Mouse (Mus musculus) C2C12 (cell line): ENCODE data around the gene Pias1. TPM values are rescaled to one million over a fixed set of nuclear protein-coding genes. Genes with fewer than 3 reads are reported as not detected.

Source experiments
- H3K27me3 ChIP-seq: one replicate; pipeline ENCODE4 v1.6.1; 2011; ENCODE audit not compliant: control insufficient read depth, insufficient read depth, insufficient read length
- H3K36me3 ChIP-seq: one replicate; pipeline ENCODE4 v1.6.1; 2011; ENCODE audit not compliant: control insufficient read depth, insufficient read depth
- H3K4me3 ChIP-seq: one replicate; pipeline ENCODE4 v1.5.1; 2011; ENCODE audit warnings: mild to moderate bottlenecking, control low read depth; ENCODE audit not compliant: poor library complexity, insufficient read depth, severe bottlenecking
- H3K79me2 ChIP-seq: one replicate; pipeline ENCODE4 v1.6.1; 2011; ENCODE audit not compliant: control insufficient read depth, insufficient read depth
- H3K79me3 ChIP-seq: one replicate; pipeline ENCODE4 v1.6.1; 2011; ENCODE audit warnings: low read depth, control low read depth
- H3ac ChIP-seq: one replicate; pipeline ENCODE3; 2011; ENCODE audit warnings: low read depth; ENCODE audit not compliant: control insufficient read depth, insufficient read length
- CEBPB ChIP-seq: IDR thresholded peaks from one replicate; pipeline ENCODE4 v1.6.1; 2011; ENCODE audit warnings: low read depth, mild to moderate bottlenecking, control low read depth, moderate library complexity
- CTCF ChIP-seq: IDR thresholded peaks from one replicate; pipeline ENCODE4 v1.5.1; 2011; ENCODE audit not compliant: control insufficient read depth, insufficient read depth, insufficient read length
- FOSL1 ChIP-seq: IDR thresholded peaks from one replicate; pipeline ENCODE4 v1.8.0; 2011; ENCODE audit warnings: mild to moderate bottlenecking, low read length; ENCODE audit not compliant: poor library complexity, insufficient read depth, severe bottlenecking
- MAX ChIP-seq: IDR thresholded peaks from one replicate; pipeline ENCODE4 v1.6.1; 2011; ENCODE audit warnings: mild to moderate bottlenecking, control low read depth
- MYOD1 ChIP-seq: IDR thresholded peaks from one replicate; pipeline ENCODE4 v1.6.1; 2011; ENCODE audit warnings: low read depth; ENCODE audit not compliant: control insufficient read depth, insufficient read length
- MYOG ChIP-seq: IDR thresholded peaks from one replicate; pipeline ENCODE4 v1.6.1; 2011; ENCODE audit not compliant: control insufficient read depth, insufficient read length; ENCODE audit errors: extremely low read depth
- USF1 ChIP-seq: IDR thresholded peaks from one replicate; pipeline ENCODE4 v1.6.1; 2011; ENCODE audit warnings: low read depth, mild to moderate bottlenecking, control low read depth, moderate library complexity
- polyA plus RNA-seq: library from polyadenylated mRNA; unstranded; fragments of >200 nt; fragmentation: generic; extraction: Trizol; gene quantifications from one replicate; pipeline ENCODE4 v1.2.1, GENCODE M21; 2012; ENCODE audit warnings: missing spikeins

The Pias1 gene
- polyA plus RNA-seq, 1 experiment, result 5.2 TPM

- H3K4me3 ChIP-seq, result no peak overlapping the region
- peaks cover 21% of the 10 kb centered on the region for H3K36me3 ChIP-seq
- H3K27me3 ChIP-seq, result no peaks in the 10 kb centered on the region
- no peak overlapping the region for H3ac ChIP-seq
- no peaks in the 10 kb centered on the region for H3K79me2 ChIP-seq
- no peaks in the 10 kb centered on the region for H3K79me3 ChIP-seq
- no peak for TF ChIP-seq USF1
- TF ChIP-seq MYOG, result no peak
- no peak for TF ChIP-seq MYOD1
- no peak for TF ChIP-seq MAX
- TF ChIP-seq CEBPB, result no peak
- TF ChIP-seq CTCF, result no peak
- no peak for TF ChIP-seq FOSL1
Measured at GRCm38 (mm10) chr9:62913390-62914069, 74.2 kb downstream of the Pias1 start.

- no peaks in the 10 kb centered on the region for H3K79me3 ChIP-seq
Measured at GRCm38 (mm10) chr9:62905039-62905438, 82.7 kb downstream of the Pias1 start.

GRCm38 (mm10) chr9:62903841-62904240, 83.9 kb downstream of the Pias1 start:
- Histone ChIP-seq H3K36me3 (peaks cover 17% of the 10 kb centered on the region), H3K4me3 (no peak overlapping the region), H3K27me3 (no peaks in the 10 kb centered on the region), H3K79me2 (no peaks in the 10 kb centered on the region), H3ac (no peak overlapping the region), H3K79me3 (no peaks in the 10 kb centered on the region)
- TF ChIP-seq FOSL1, result no peak
- no peak for TF ChIP-seq MAX
- no peak for TF ChIP-seq CTCF
- TF ChIP-seq MYOG, result no peak
- no peak for TF ChIP-seq USF1
- no peak for TF ChIP-seq CEBPB

More at GRCm38 (mm10) chr9:62905039-62905438, 82.7 kb downstream of the Pias1 start:
- no peak overlapping the region for H3ac ChIP-seq
- peaks cover 21% of the 10 kb centered on the region for H3K36me3 ChIP-seq
- TF ChIP-seq MYOD1 (no peak), MAX (no peak), CEBPB (no peak), CTCF (no peak), USF1 (no peak), MYOG (no peak), FOSL1 (no peak)
- H3K4me3 ChIP-seq, result no peak overlapping the region
- H3K27me3 ChIP-seq, result no peaks in the 10 kb centered on the region
- H3K79me2 ChIP-seq, result no peaks in the 10 kb centered on the region

GRCm38 (mm10) chr9:62901736-62902135, 86.0 kb downstream of the Pias1 start:
- H3ac ChIP-seq, result no peak overlapping the region
- TF ChIP-seq MYOG, result no peak
- no peak for TF ChIP-seq MYOD1
- TF ChIP-seq MAX, result no peak
- no peak for TF ChIP-seq CEBPB
- no peak for TF ChIP-seq FOSL1
- H3K27me3 ChIP-seq, result no peaks in the 10 kb centered on the region
- H3K36me3 ChIP-seq, result peaks cover 17% of the 10 kb centered on the region
- no peaks in the 10 kb centered on the region for H3K79me2 ChIP-seq
- no peak overlapping the region for H3K4me3 ChIP-seq
- H3K79me3 ChIP-seq, result no peaks in the 10 kb centered on the region

- no peak overlapping the region for H3ac ChIP-seq
- TF ChIP-seq CTCF, result no peak
- no peaks in the 10 kb centered on the region for H3K27me3 ChIP-seq
- H3K79me3 ChIP-seq, result no peaks in the 10 kb centered on the region
- H3K79me2 ChIP-seq, result no peaks in the 10 kb centered on the region
- peaks cover 17% of the 10 kb centered on the region for H3K36me3 ChIP-seq
- H3K4me3 ChIP-seq, result no peak overlapping the region
Measured at GRCm38 (mm10) chr9:62894486-62894885, 93.2 kb downstream of the Pias1 start.

- Histone ChIP-seq H3ac (no peak overlapping the region), H3K79me2 (no peaks in the 10 kb centered on the region), H3K36me3 (peaks cover 27% of the 10 kb centered on the region), H3K27me3 (no peaks in the 10 kb centered on the region), H3K4me3 (no peak overlapping the region), H3K79me3 (no peaks in the 10 kb centered on the region)
- no peak for TF ChIP-seq CEBPB
- no peak for TF ChIP-seq MYOG
- no peak for TF ChIP-seq MYOD1
- no peak for TF ChIP-seq MAX
- TF ChIP-seq CTCF, result no peak
- no peak for TF ChIP-seq FOSL1
- TF ChIP-seq USF1, result no peak
Measured at GRCm38 (mm10) chr9:62881871-62882270, 105.9 kb downstream of the Pias1 start.
